Mouse (Mus musculus): ENCODE data around the gene Hist1h2bg. TPM values are rescaled to one million over a fixed set of nuclear protein-coding genes. Genes with fewer than 3 reads are reported as not detected.
"Not testable (repeated sequence)": the region's sequence is repeated elsewhere in the genome, so short reads cannot be mapped to it uniquely, and the experiment has no call there.

The Hist1h2bg gene
- polyA plus RNA-seq, 1 experiment from 2014 or later: 6.0 TPM

DNA sequence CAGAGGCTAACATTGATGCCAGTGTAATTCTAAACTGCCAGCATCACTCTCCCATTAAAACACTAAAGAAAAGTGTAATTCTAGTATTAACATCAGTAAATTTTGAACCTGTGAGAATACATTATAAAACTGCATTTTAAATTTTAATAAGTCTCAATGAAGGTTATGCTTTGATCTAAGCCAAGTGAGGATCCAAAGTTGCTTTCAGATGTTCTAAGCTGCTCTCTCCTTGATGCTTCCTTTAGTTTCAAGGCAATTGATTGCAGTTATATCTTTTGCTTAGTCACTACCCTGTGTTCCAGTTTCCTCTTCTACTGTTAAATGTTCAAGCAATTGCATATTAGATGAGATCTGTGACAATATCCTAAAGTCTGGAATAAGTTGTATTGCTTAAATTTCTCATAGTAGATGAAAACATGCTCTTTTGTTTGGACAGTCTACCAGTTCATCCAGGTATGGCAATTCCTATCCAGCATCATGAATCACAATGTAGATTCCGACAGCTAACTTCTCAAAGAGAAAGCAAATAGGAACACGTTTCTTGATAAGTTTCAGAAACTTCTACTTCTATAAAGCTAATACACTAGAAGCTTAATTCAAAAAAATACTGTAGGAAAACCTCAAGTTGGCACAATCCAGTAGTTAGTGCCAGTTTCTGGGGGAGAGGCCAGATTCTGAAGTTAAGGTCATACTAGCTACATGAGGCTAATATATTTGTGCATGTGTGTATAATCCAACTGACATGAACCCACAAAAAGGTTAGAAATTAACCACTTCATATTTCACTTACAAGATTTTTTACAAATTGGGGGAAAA lies 1.2 kb downstream of the Hist1h2bg start:
- no peaks in the 10 kb centered on the region for H3K9me3 ChIP-seq
- peak overlapping the region; percentile 43 for H3K4me3 ChIP-seq
- H3K27ac ChIP-seq: peak overlapping the region; percentile 94
- peak overlapping the region; percentile 40; the same call in 1 of the 2 replicates for H3K9ac ChIP-seq
- WGBS: 23% methylated on average over 2 of the region's 2 CpGs
- H3K4me1 ChIP-seq: peaks cover 30% of the 10 kb centered on the region
- H3K27me3 ChIP-seq: no peaks in the 10 kb centered on the region
- no peak for ATAC-seq (ENCODE audit: insufficient number of reproducible peaks, low FRiP score, low TSS enrichment, low read depth)
- H3K36me3 ChIP-seq: no peaks in the 10 kb centered on the region
- H3K4me2 ChIP-seq: peak overlapping the region; percentile 53

DNA sequence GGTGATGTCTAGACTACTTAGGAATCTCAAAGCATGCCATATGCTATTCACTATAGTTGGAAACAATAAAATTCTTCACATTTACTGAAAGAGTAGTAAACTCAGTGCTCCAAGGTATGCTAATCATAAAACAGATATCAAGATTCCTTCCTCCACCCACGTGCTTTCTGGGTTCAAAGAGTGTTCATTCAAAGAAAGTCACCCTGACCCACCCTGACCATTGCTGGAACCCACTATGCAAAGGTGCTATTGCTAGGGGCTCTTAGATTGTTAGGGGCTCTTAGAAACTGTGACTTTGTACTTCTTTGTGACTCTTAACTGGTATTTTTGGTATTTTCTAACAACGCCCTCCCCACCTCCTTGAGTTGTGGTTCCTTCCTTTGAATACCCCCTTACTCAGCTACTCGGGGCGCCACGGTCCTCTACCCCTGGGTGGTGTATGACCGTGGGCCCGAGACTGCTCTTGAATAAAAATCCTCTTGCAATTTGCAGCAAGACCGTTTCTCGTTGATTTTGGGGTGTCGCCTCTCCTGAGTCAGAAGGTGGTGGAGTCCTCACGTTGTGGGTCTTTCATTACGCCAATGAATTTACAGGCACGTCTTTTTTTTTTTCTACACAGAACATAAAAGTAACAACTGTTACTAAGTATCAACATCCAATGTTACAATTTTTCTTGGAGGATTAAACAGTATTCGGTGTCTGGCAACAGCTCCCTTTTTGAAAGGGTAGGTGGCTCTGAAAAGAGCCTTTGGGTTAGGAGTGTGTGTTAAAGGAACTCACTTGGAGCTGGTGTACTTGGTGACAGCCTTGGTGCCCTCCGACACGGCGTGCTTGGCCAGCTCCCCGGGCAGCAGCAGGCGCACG lies 2.1 kb downstream of the Hist1h2bg start:
- H3K36me3 ChIP-seq; H3K27me3 ChIP-seq; ATAC-seq (ENCODE audit: insufficient number of reproducible peaks, low FRiP score, low TSS enrichment, low read depth); H3K9me3 ChIP-seq: not testable (repeated sequence)
- peak overlapping the region; percentile 40 for H3K9ac ChIP-seq
- H3K4me3 ChIP-seq: peak overlapping the region; percentile 43
- H3K4me1 ChIP-seq: peaks cover 30% of the 10 kb centered on the region
- H3K27ac ChIP-seq: peak overlapping the region; percentile 94
- peak overlapping the region; percentile 53 for H3K4me2 ChIP-seq
- 6% methylated on average over 20 of the region's 20 CpGs for WGBS

DNA sequence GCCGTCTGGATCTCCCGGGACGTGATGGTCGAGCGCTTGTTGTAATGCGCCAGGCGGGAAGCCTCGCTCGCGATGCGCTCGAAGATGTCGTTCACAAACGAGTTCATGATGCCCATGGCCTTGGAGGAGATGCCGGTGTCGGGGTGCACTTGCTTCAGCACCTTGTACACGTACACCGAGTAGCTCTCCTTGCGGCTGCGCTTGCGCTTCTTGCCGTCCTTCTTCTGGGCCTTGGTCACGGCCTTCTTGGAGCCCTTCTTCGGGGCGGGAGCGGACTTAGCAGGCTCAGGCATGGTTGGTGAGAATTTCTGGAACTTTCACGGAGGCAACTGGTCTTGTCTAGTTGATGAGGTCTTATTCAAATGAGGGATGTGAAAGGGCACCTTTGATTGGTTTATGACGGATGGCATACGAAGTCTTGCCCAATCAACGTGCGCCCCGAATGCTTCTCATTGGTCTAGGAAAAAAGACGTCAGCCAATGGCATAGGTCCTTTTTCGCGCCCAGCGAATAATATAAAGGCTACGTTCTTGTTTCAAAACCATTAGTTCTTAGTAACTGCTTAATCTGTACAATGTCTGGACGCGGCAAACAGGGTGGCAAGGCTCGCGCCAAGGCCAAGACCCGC lies 2.8 kb downstream of the Hist1h2bg start, which contains the start of the genes Hist1h2bf and Hist1h2ad:
TSS of gene Hist1h2bf (minus strand) at position 299 of the 627 bp plus-strand sequence.
TSS of gene Hist1h2ad (plus strand) at position 484 of the 627 bp plus-strand sequence.
- not testable (repeated sequence) for H3K27me3 ChIP-seq, H3K36me3 ChIP-seq, H3K9me3 ChIP-seq
- H3K9ac ChIP-seq: peak within 1 kb of the TSS; percentile 40
- H3K4me1 ChIP-seq: peaks cover 30% of the 10 kb centered on the region
- H3K27ac ChIP-seq: peak within 1 kb of the TSS; percentile 94
- WGBS: under 1% methylated on average over 39 of the region's 42 CpGs
- peak; percentile 87 for ATAC-seq (ENCODE audit: insufficient number of reproducible peaks, low FRiP score, low TSS enrichment, low read depth)
- H3K4me2 ChIP-seq: peak within 1 kb of the TSS; percentile 57
- H3K4me3 ChIP-seq: peak within 1 kb of the TSS; percentile 43

DNA sequence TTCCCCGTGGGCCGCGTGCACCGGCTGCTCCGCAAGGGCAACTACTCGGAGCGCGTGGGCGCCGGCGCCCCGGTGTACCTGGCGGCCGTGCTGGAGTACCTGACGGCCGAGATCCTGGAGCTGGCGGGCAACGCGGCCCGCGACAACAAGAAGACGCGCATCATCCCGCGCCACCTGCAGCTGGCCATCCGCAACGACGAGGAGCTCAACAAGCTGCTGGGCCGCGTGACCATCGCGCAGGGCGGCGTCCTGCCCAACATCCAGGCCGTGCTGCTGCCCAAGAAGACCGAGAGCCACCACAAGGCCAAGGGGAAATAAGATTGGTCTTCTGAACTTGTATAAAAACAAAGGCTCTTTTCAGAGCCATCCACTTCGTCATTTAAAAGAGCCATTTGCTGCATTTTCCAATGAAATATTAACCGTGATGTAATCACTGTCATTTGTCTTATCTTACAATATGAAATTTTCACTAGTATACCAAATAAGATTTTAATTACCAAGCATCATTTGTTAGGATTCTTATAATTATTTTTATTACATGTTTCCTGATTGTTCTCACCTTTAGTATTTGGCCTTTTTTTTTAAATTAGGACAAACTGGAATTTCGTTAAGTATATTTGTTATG lies 3.5 kb downstream of the Hist1h2bg start:
- H3K4me2 ChIP-seq: peak overlapping the region; percentile 57
- peak overlapping the region; percentile 94 for H3K27ac ChIP-seq
- H3K27me3 ChIP-seq; H3K9me3 ChIP-seq; H3K36me3 ChIP-seq; ATAC-seq (ENCODE audit: insufficient number of reproducible peaks, low FRiP score, low TSS enrichment, low read depth); H3K9ac ChIP-seq: not testable (repeated sequence)
- H3K4me1 ChIP-seq: peaks cover 30% of the 10 kb centered on the region
- H3K4me3 ChIP-seq: peak overlapping the region; percentile 43
- 1% methylated on average over 14 of the region's 39 CpGs for WGBS

DNA sequence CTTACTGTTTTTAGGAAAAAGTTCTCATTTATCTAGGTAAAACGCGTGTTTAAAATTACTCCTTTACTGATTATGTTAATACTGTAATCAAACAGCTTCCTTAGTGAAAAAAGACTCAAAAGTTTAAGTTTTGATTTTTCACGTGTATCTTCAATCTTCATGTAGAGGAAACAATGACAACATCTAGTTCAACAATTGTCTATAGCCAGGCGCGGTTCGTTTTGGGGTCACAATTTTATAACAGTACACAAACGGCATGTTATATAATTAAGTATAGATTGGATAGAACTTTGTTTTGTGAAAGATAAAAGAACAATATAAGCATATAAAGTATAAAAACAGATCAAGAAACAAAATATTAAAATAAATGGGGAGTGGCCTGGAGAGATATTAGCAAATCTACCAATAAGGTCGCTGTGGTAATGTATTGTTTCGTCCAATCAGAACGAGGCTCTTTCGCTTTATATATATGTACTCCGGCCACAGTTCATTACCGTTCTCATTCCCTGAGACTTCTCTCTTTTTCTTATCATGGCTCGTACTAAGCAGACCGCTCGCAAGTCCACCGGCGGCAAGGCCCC lies 4.2 kb downstream of the Hist1h2bg start, which contains the start of gene Hist1h3d:
TSS of gene Hist1h3d (plus strand) at position 493 of the 581 bp plus-strand sequence.
- Histone ChIP-seq H3K27ac (peak within 1 kb of the TSS; percentile 86), H3K27me3 (no peaks in the 10 kb centered on the region), H3K36me3 (no peaks in the 10 kb centered on the region), H3K9me3 (no peaks in the 10 kb centered on the region), H3K4me3 (peak within 1 kb of the TSS; percentile 43), H3K4me2 (peak within 1 kb of the TSS; percentile 57), H3K9ac (peak within 1 kb of the TSS; percentile 50), H3K4me1 (peaks cover 25% of the 10 kb centered on the region)
- peak; percentile 62; the same call in 1 of the 2 replicates for ATAC-seq (ENCODE audit: insufficient number of reproducible peaks, low FRiP score, low TSS enrichment, low read depth)
- under 1% methylated on average over 18 of the region's 18 CpGs for WGBS

DNA sequence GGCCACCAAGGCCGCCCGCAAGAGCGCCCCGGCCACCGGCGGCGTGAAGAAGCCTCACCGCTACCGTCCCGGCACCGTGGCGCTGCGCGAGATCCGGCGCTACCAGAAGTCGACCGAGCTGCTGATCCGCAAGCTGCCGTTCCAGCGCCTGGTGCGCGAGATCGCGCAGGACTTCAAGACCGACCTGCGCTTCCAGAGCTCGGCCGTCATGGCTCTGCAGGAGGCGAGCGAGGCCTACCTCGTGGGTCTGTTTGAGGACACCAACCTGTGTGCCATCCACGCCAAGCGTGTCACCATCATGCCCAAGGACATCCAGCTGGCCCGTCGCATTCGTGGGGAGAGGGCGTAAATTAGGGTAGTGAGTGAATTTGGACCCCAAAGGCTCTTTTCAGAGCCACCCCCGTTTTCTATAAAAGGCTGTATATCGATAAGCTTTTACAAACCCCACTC lies 4.7 kb downstream of the Hist1h2bg start:
- peak overlapping the region; percentile 50 for H3K9ac ChIP-seq
- H3K4me2 ChIP-seq: peak overlapping the region; percentile 57
- H3K4me1 ChIP-seq: peaks cover 25% of the 10 kb centered on the region
- not testable (repeated sequence) for H3K27me3 ChIP-seq; ATAC-seq (ENCODE audit: insufficient number of reproducible peaks, low FRiP score, low TSS enrichment, low read depth); H3K36me3 ChIP-seq; H3K9me3 ChIP-seq
- WGBS: under 1% methylated on average over 19 of the region's 40 CpGs
- H3K27ac ChIP-seq: peak overlapping the region; percentile 79
- H3K4me3 ChIP-seq: peak overlapping the region; percentile 40

DNA sequence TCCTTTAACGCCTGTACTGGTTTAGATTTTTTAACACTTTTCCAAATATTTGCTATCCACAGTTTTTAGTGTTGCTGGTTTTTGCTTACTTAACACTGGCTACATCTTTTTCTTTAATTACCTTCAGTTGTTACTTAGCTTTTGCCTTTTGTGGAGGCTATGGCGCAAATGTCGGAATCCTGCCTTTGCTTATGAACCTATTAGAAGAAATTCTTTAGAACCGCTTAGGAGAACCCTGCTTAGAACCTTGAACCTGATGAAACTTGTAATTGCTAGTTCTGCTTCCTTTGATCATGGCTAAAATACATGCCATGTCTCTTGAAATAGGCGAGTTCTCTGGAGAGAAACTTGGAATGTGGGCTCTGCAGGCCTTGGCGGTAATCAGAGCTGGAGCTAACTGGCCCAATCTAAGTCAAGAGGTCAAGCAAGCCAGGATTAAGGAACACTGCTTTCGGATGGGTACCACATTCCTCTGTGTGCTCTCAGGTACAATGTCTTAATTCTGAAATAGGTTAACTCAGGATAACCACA lies 5.2 kb downstream of the Hist1h2bg start:
- Histone ChIP-seq H3K27me3 (no peaks in the 10 kb centered on the region), H3K36me3 (no peaks in the 10 kb centered on the region), H3K4me1 (peaks cover 25% of the 10 kb centered on the region), H3K4me2 (peak overlapping the region; percentile 57), H3K27ac (peak overlapping the region; percentile 78), H3K4me3 (peak overlapping the region; percentile 40), H3K9ac (peak overlapping the region; percentile 50), H3K9me3 (no peaks in the 10 kb centered on the region)
- WGBS: 7% methylated on average over 7 of the region's 7 CpGs
- no peak for ATAC-seq (ENCODE audit: insufficient number of reproducible peaks, low FRiP score, low TSS enrichment, low read depth)

DNA sequence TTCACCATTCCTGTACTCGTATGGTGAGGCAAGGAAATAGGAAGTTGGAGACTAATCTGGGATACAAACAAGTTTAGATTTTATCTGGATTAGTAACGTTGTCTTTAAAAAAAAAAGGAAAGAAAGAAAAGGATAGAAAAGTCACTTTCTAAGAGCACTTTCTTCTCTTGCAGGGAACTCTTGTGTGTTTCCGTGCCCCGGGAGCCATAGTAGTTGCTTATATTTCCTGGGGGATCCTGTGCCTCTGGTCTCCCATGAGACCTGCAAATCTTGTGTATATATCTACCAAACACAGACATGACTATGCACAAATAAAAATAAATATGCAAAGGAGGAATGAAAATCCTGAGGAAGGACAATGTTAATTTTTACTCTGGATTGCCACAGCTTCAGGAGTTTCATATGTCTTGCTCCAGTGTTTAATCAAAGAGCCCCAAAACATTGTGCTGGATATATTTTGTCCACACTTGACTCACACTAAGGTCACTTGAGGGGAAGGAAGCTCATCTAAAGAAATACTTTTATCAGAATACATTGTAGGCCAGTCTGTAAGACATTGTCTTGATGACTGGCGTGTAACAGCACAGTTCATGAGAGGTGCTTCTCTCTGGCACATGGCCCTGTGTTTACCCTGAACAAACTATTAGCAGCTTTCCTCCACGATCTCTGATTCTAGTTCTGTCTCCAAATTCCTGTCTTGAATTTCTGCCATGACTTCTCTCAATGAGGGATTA lies 5.9 kb downstream of the Hist1h2bg start:
- WGBS: 41% methylated on average over 6 of the region's 6 CpGs
- Histone ChIP-seq H3K4me1 (peaks cover 25% of the 10 kb centered on the region), H3K9me3 (no peaks in the 10 kb centered on the region), H3K36me3 (no peaks in the 10 kb centered on the region), H3K27ac (peak overlapping the region; percentile 78), H3K4me2 (peak overlapping the region; percentile 57), H3K9ac (no peak overlapping the region), H3K27me3 (no peaks in the 10 kb centered on the region), H3K4me3 (peak overlapping the region; percentile 40)
- ATAC-seq (ENCODE audit: insufficient number of reproducible peaks, low FRiP score, low TSS enrichment, low read depth): no peak

DNA sequence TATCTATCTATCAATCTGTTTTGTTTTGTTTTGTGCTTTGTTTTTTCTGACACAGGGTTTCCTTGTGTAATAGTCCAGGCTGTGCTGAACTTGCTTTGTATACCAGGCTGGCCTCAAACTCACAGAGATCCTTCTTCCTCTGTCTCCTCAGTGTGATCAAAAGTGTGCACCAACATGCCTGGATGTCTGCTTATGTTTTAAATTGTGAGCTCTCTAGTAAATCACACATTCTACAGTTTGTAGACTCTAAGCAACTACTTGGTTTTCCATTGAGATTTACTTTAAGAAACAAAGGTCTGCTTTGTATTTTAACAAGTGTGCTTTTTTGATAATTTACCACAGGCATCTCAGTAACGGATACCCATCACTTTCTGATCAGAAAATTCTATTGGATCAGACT lies 6.6 kb downstream of the Hist1h2bg start:
- Histone ChIP-seq H3K4me1 (peaks cover 26% of the 10 kb centered on the region), H3K27ac (no peak overlapping the region), H3K4me2 (no peak overlapping the region), H3K9me3 (no peaks in the 10 kb centered on the region), H3K36me3 (no peaks in the 10 kb centered on the region), H3K27me3 (no peaks in the 10 kb centered on the region), H3K4me3 (no peak overlapping the region), H3K9ac (no peak overlapping the region)
- 92% methylated on average over 1 of the region's 1 CpGs for WGBS
- ATAC-seq (ENCODE audit: insufficient number of reproducible peaks, low FRiP score, low TSS enrichment, low read depth): no peak
